Mouse (Mus musculus) kidney, adult 2 months (tissue): Measurements from ENCODE around the gene Acbd4.

Source experiments
- CTCF ChIP-seq: fragments of 200-500 bp; conservative IDR thresholded peaks from 2 replicates; pipeline ENCODE4 v1.5.1; 2011; ENCODE audit warnings: low read depth, mild to moderate bottlenecking, control low read depth, low read length, moderate library complexity, mixed read lengths; ENCODE audit not compliant: insufficient read depth, insufficient read length
- POLR2A ChIP-seq: fragments of 200-500 bp; IDR thresholded peaks from one replicate; pipeline ENCODE4 v1.6.1; 2011; ENCODE audit warnings: low read depth, low read length, control low read depth

GRCm38 (mm10) chr11:103149771-103150170, 48.3 kb downstream of the Acbd4 start:
- no peak for TF ChIP-seq CTCF
- TF ChIP-seq POLR2A: no peak
